Mouse (Mus musculus) megakaryocyte, embryonic 14.5 days (primary cell): ENCODE measurements around the gene Pcdh19.

Experiments
- FLI1 ChIP-seq: IDR thresholded peaks from 2 replicates; pipeline ENCODE4 v1.6.1; 2012; ENCODE audit warnings: low read length, inconsistent platforms, mixed read lengths
- GATA1 ChIP-seq: IDR thresholded peaks from 3 replicates; pipeline ENCODE4 v1.6.1; 2012; ENCODE audit warnings: mixed read lengths, low read length, inconsistent platforms, borderline replicate concordance

GRCm38 (mm10) chrX:133673796-133674195 is 15.0 kb downstream of the Pcdh19 start:
- TF ChIP-seq FLI1, result no peak
- TF ChIP-seq GATA1, result no peak
